Comparison of ENCODE assay signal across 7 mouse cellular contexts in genomic region chr11:46128548-46128945, GRCm38 (mm10). TPM values are rescaled to one million over a fixed set of nuclear protein-coding genes. Genes with fewer than 3 reads are reported as not detected.
A peak's percentile ranks its signal among the peaks of the same experiment; 100 is the strongest.
DNase-seq lines count a peak whose midpoint lies in the region; ATAC-seq and TF ChIP-seq lines count a peak whose summit lies in the region.

No protein-coding gene starts in this region.

- DNase-seq in CD4-positive helper T cell, adult 2 months (ENCODE audit: low read depth, low spot score): peak; percentile 82
- peak; percentile 82 for DNase-seq in MEL (ENCODE audit: low read depth, low spot score)
- DNase-seq in cerebellum, adult 8-10 months: peak; percentile 55
- DNase-seq in layer of hippocampus, adult 8-10 months (ENCODE audit: low spot score in 2 of 2): peak; percentile 30 to 71
- peak; percentile 65 for DNase-seq in lung, postnatal 0 days (ENCODE audit: low spot score)
- DNase-seq in spleen, postnatal 14 days (ENCODE audit: low spot score in 2 of 2): peak; percentile 75 to 84

- no peak overlapping the region for H3K9ac ChIP-seq in MEL (ENCODE audit: control insufficient read depth, low read depth, low read length, poor library complexity, severe bottlenecking)
- no peak overlapping the region for H3K9ac ChIP-seq in lung, postnatal 0 days (replicated peaks; ENCODE audit: low read depth)

- no peak overlapping the region for H3K4me2 ChIP-seq in lung, postnatal 0 days (replicated peaks; ENCODE audit: low read depth, low read length)

- H3K36me3 ChIP-seq in MEL (ENCODE audit: control insufficient read depth in 1 of 2, insufficient read depth in 2 of 2, low read length in 2 of 2): peaks cover 0 to 18% of the 10 kb centered on the region in 2 experiments; a peak in 2 of 4 replicates
- H3K36me3 ChIP-seq in lung, postnatal 0 days (ENCODE audit: insufficient read depth, low read length): no peaks in the 10 kb centered on the region; the same call in 1 of the 2 replicates

- TF ChIP-seq EP300 in MEL (IDR thresholded peaks at IDR 0.05; ENCODE audit: low read depth in 1 of 2, low read length in 2 of 2): no peak
- TF ChIP-seq EP300 in lung, postnatal 0 days (IDR thresholded peaks at IDR 0.05): no peak; the same call in 1 of the 2 replicates

- TF ChIP-seq POLR2A in MEL (IDR thresholded peaks at IDR 0.05; ENCODE audit: control insufficient read depth in 1 of 2, insufficient read depth in 1 of 2, low read depth in 1 of 2, low read length in 2 of 2, poor library complexity in 1 of 2): no peak

- no peaks in the 10 kb centered on the region for H3K9me3 ChIP-seq in MEL (replicated peaks; ENCODE audit: insufficient read depth, low read length)
- H3K9me3 ChIP-seq in lung, postnatal 0 days (ENCODE audit: low read length): no peaks in the 10 kb centered on the region

- peak; percentile 84 to 97 (median 89) for TF ChIP-seq CTCF in MEL (IDR thresholded peaks at IDR 0.05 in 2 of 3, conservative IDR thresholded peaks at IDR 0.05 in 1 of 3; ENCODE audit: control insufficient read depth in 1 of 3, insufficient read depth in 1 of 3, low read depth in 2 of 3, low read length in 3 of 3, poor library complexity in 1 of 3, severe bottlenecking in 1 of 3)
- TF ChIP-seq CTCF in lung, postnatal 0 days (IDR thresholded peaks at IDR 0.05): peak; percentile 86

- no peaks in the 10 kb centered on the region; a peak in 1 of 4 replicates for H3K27me3 ChIP-seq in MEL (ENCODE audit: control insufficient read depth in 1 of 2, insufficient read depth in 2 of 2, low read length in 2 of 2)
- no peaks in the 10 kb centered on the region for H3K27me3 ChIP-seq in lung, postnatal 0 days (replicated peaks; ENCODE audit: insufficient read depth, low read length)

- peaks cover 9 to 33% of the 10 kb centered on the region in 2 experiments for H3K4me1 ChIP-seq in MEL (ENCODE audit: control insufficient read depth in 1 of 2, insufficient read depth in 2 of 2, low read length in 2 of 2)
- no peaks in the 10 kb centered on the region; the same call in 1 of the 2 replicates for H3K4me1 ChIP-seq in lung, postnatal 0 days (ENCODE audit: insufficient read depth, low read depth, low read length)

- WGBS in lung, postnatal 0 days: 70% methylated on average over 9 of the region's 9 CpGs

- ATAC-seq in granulocyte monocyte progenitor cell, adult 5-6 weeks (replicated peaks; ENCODE audit: poor library complexity, severe bottlenecking): peak; percentile 54
- ATAC-seq in lung, postnatal 0 days: peak; percentile 32

- H3K4me3 ChIP-seq in MEL (ENCODE audit: control insufficient read depth in 1 of 2, insufficient read depth in 1 of 2, low read depth in 2 of 2, low read length in 2 of 2): peak overlapping the region in 1 of 2 experiments; percentile 11; a peak in 3 of 4 replicates
- no peak overlapping the region for H3K4me3 ChIP-seq in lung, postnatal 0 days (ENCODE audit: low read depth, low read length)

- no peaks in the 10 kb centered on the region for H3K79me2 ChIP-seq in MEL (ENCODE audit: control insufficient read depth, insufficient read depth, low read length, poor library complexity)

- peak; percentile 66 for TF ChIP-seq RAD21 in MEL (IDR thresholded peaks at IDR 0.05; ENCODE audit: low read depth, low read length)

- peak overlapping the region; percentile 53; the same call in 1 of the 2 replicates for H3K27ac ChIP-seq in MEL (ENCODE audit: control insufficient read depth, low read depth, low read length)
- no peak overlapping the region for H3K27ac ChIP-seq in lung, postnatal 0 days (ENCODE audit: low read length)

TF ChIP-seq in MEL, 35 proteins besides CTCF, POLR2A, EP300 and RAD21:
- no peak for TF ChIP-seq UBTF (IDR thresholded peaks at IDR 0.05; ENCODE audit: borderline replicate concordance, insufficient read depth, low read depth, low read length)
- TF ChIP-seq KAT2A (conservative IDR thresholded peaks at IDR 0.05; ENCODE audit: low read depth, low read length): no peak
- no peak for TF ChIP-seq ZKSCAN1 (IDR thresholded peaks at IDR 0.05; ENCODE audit: low read depth, low read length)
- TF ChIP-seq TBP (IDR thresholded peaks at IDR 0.05; ENCODE audit: low read depth, low read length): 0 out of 2 replicates have a peak, but pooled peaks have one; percentile 24
- peak; percentile 55 for TF ChIP-seq ZC3H11A (IDR thresholded peaks at IDR 0.05; ENCODE audit: low read depth, low read length)
- peak; percentile 87 for TF ChIP-seq SMC3 (IDR thresholded peaks at IDR 0.05; ENCODE audit: low read depth, low read length)
TF ChIP-seq in MEL: peak in this region for 3.

RNA-seq across cellular contexts. Expression of gene Nipal4, which starts 37.8 kb away (rescaled TPM):
- not detected in 2 replicates for total RNA-seq in MEL (2012; rRNA removed)
- polyA plus RNA-seq in MEL (2012; ENCODE audit: insufficient read depth in 1 of 2, insufficient read length in 2 of 2, low read depth in 1 of 2, low replicate concordance in 2 of 2, missing spikeins in 1 of 2): not detected
- total RNA-seq in granulocyte monocyte progenitor cell, adult 5-6 weeks (2014; fragmentation: Nextera tagmentation): not detected in 2 replicates
- total RNA-seq in granulocyte monocyte progenitor cell, adult 5-6 weeks (2017): not detected in 2 replicates
- total RNA-seq in layer of hippocampus, adult 8-10 months (2022): 1 to 10 TPM; 2.1 to 2.6 (median 2.2) TPM
- polyA plus RNA-seq in lung, postnatal 0 days (2015; fragmentation: Nextera tagmentation; extraction: Ambion mirVana): 0.35 and 0.41 TPM in 2 replicates
